Mouse (Mus musculus) 416B (cell line): ENCODE measurements around the gene Fam43a.

Experiments used
- DNase-seq: peaks from one replicate; pipeline ENCODE4 v3.0.0; 2011; ENCODE audit warnings: low read depth

The Fam43a gene

GRCm38 (mm10) chr16:30595835-30596557 is 3.5 kb upstream of the Fam43a start:
- peak; percentile 82 for DNase-seq

- peak; percentile 91 for DNase-seq
Measured at GRCm38 (mm10) chr16:30596959-30597681, 2.4 kb upstream of the Fam43a start.

GRCm38 (mm10) chr16:30600431-30601045 is 1.0 kb downstream of the Fam43a start:
- DNase-seq, result no peak

- DNase-seq, result no peak
Measured at GRCm38 (mm10) chr16:30601046-30601832, 1.7 kb downstream of the Fam43a start.

- DNase-seq, result no peak
Measured at GRCm38 (mm10) chr16:30601946-30602345, 2.4 kb downstream of the Fam43a start.

- DNase-seq, result peak; percentile 32
Measured at GRCm38 (mm10) chr16:30602684-30603530, 3.4 kb downstream of the Fam43a start.

- no peak for DNase-seq
Measured at GRCm38 (mm10) chr16:30603531-30603842, 4.0 kb downstream of the Fam43a start.

- DNase-seq, result no peak
Measured at GRCm38 (mm10) chr16:30604061-30604806, 4.7 kb downstream of the Fam43a start.

- DNase-seq, result no peak
Measured at GRCm38 (mm10) chr16:30604807-30605137, 5.2 kb downstream of the Fam43a start.

- no peak for DNase-seq
Measured at GRCm38 (mm10) chr16:30605528-30605927, 6.0 kb downstream of the Fam43a start.

- DNase-seq, result no peak
Measured at GRCm38 (mm10) chr16:30607868-30608267, 8.3 kb downstream of the Fam43a start.

GRCm38 (mm10) chr16:30611331-30611730 is 11.8 kb downstream of the Fam43a start:
- no peak for DNase-seq

- no peak for DNase-seq
Measured at GRCm38 (mm10) chr16:30613122-30613521, 13.6 kb downstream of the Fam43a start.

- no peak for DNase-seq
Measured at GRCm38 (mm10) chr16:30614122-30614521, 14.6 kb downstream of the Fam43a start.

- no peak for DNase-seq
Measured at GRCm38 (mm10) chr16:30614705-30615317, 15.3 kb downstream of the Fam43a start.

- no peak for DNase-seq
Measured at GRCm38 (mm10) chr16:30616281-30616680, 16.8 kb downstream of the Fam43a start.

GRCm38 (mm10) chr16:30623645-30624044 is 24.1 kb downstream of the Fam43a start:
- DNase-seq, result peak; percentile 67

GRCm38 (mm10) chr16:30624640-30625039 is 25.1 kb downstream of the Fam43a start:
- no peak for DNase-seq

GRCm38 (mm10) chr16:30627586-30628337 is 28.2 kb downstream of the Fam43a start:
- DNase-seq, result no peak

GRCm38 (mm10) chr16:30628401-30628800 is 28.9 kb downstream of the Fam43a start:
- no peak for DNase-seq
